15 mouse cellular contexts compared by ENCODE assay signal in the genomic region with DNA sequence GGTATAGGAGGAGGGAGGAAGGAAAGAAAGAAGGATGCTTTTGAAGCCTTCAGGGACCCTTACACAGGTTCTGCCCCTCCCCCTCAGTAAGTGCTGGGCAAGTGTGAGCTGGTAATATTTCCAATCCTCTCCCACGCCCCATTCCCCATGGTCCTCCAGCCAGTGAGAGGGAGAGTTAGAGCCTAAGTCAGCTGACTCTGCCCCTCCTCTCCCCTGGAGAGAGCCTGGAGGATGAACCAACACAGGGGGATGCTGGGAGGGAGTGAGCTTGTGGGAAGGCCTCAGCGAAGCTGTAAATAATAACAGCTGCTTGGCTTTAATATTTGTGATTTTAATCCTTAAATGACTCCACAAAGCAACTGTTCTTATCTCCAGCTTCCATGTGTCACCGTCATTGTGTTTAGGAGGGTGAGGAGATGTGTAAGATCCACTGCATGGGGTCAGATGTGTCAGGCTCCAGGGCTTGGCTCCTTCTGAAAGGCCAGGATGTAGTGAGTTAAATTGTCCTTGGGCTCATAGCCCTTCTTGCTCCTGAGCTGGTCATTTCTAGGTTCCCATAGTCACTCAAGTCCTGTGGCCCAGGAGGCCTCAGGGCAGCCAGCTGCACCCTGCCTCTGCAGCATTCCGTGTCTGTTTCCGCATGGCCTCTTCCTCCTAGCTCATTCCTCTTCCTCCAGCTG.
DNase-seq lines count a peak whose midpoint lies in the region; ATAC-seq and TF ChIP-seq lines count a peak whose summit lies in the region.
"Had no signal": no experiment of that assay in that cellular context is flagged by ENCODE, and none has a peak within 500 bp of the region (broad histone marks: within the 10 kb centered on the region; RNA-seq: fewer than 3 reads in every experiment).

No protein-coding gene starts in this region.

- H3K4me1 ChIP-seq in forebrain, embryonic 14.5 days (ENCODE audit: control insufficient read depth, insufficient read depth, low read length) = peaks cover 6% of the 10 kb centered on the region
- peaks cover 34% of the 10 kb centered on the region for H3K4me1 ChIP-seq in forebrain, embryonic 13.5 days
- H3K4me1 ChIP-seq in midbrain, embryonic 11.5 days (ENCODE audit: control insufficient read depth, insufficient read depth, low read length) = peaks cover 20% of the 10 kb centered on the region
- peaks cover 25% of the 10 kb centered on the region for H3K4me1 ChIP-seq in midbrain, embryonic 15.5 days
- peaks cover 42% of the 10 kb centered on the region for H3K4me1 ChIP-seq in hindbrain, embryonic 13.5 days (replicated peaks)

- no peak overlapping the region for H3ac ChIP-seq in myocyte (ENCODE audit: control insufficient read depth, insufficient read length)

- H3K9me3 ChIP-seq in forebrain, embryonic 14.5 days (replicated peaks; ENCODE audit: control insufficient read depth, low read length) = no peaks in the 10 kb centered on the region
- H3K9me3 ChIP-seq in forebrain, embryonic 13.5 days (replicated peaks) = no peaks in the 10 kb centered on the region
- H3K9me3 ChIP-seq in midbrain, embryonic 11.5 days (ENCODE audit: control insufficient read depth, low read length) = no peaks in the 10 kb centered on the region
- no peaks in the 10 kb centered on the region for H3K9me3 ChIP-seq in midbrain, embryonic 15.5 days
- no peaks in the 10 kb centered on the region for H3K9me3 ChIP-seq in hindbrain, embryonic 13.5 days
- H3K9me3 ChIP-seq: G1E had no signal

- no peak for ATAC-seq in forebrain, embryonic 14.5 days
- no peak for ATAC-seq in forebrain, embryonic 13.5 days
- peak; percentile 33; the same call in 1 of the 2 replicates for ATAC-seq in midbrain, embryonic 11.5 days (ENCODE audit: low FRiP score)
- ATAC-seq in midbrain, embryonic 15.5 days (replicated peaks) = no peak
- 0 out of 2 replicates have a peak, but pooled peaks have one; percentile 50 for ATAC-seq in hindbrain, embryonic 13.5 days (ENCODE audit: low FRiP score)

- H3K27ac ChIP-seq in forebrain, embryonic 14.5 days (ENCODE audit: low read depth, low read length) = no peak overlapping the region
- H3K27ac ChIP-seq in forebrain, embryonic 13.5 days = no peak overlapping the region
- no peak overlapping the region for H3K27ac ChIP-seq in midbrain, embryonic 11.5 days (ENCODE audit: low read depth, low read length)
- no peak overlapping the region for H3K27ac ChIP-seq in midbrain, embryonic 15.5 days
- no peak overlapping the region for H3K27ac ChIP-seq in hindbrain, embryonic 13.5 days

- no peak overlapping the region for H3K9ac ChIP-seq in forebrain, embryonic 14.5 days (ENCODE audit: low read length)
- H3K9ac ChIP-seq in forebrain, embryonic 13.5 days = no peak overlapping the region
- H3K9ac ChIP-seq in midbrain, embryonic 11.5 days (ENCODE audit: low read length) = no peak overlapping the region
- no peak overlapping the region for H3K9ac ChIP-seq in midbrain, embryonic 15.5 days
- H3K9ac ChIP-seq in hindbrain, embryonic 13.5 days = no peak overlapping the region

- 0 out of 2 replicates have a peak, but pooled peaks cover 4% of the 10 kb centered on the region for H3K27me3 ChIP-seq in forebrain, embryonic 14.5 days (replicated peaks; ENCODE audit: control insufficient read depth, insufficient read depth, low read length)
- H3K27me3 ChIP-seq in forebrain, embryonic 13.5 days = peaks cover 46% of the 10 kb centered on the region
- no peaks in the 10 kb centered on the region for H3K27me3 ChIP-seq in midbrain, embryonic 11.5 days (ENCODE audit: control insufficient read depth, insufficient read depth, low read length)
- H3K27me3 ChIP-seq in midbrain, embryonic 15.5 days (replicated peaks) = no peaks in the 10 kb centered on the region
- peaks cover 58% of the 10 kb centered on the region for H3K27me3 ChIP-seq in hindbrain, embryonic 13.5 days
- no peaks in the 10 kb centered on the region for H3K27me3 ChIP-seq in myocyte (ENCODE audit: control insufficient read depth, insufficient read depth, insufficient read length)

- no peak overlapping the region for H3K4me2 ChIP-seq in forebrain, embryonic 14.5 days (ENCODE audit: low read length)
- H3K4me2 ChIP-seq in forebrain, embryonic 13.5 days = no peak overlapping the region
- H3K4me2 ChIP-seq in midbrain, embryonic 11.5 days = no peak overlapping the region
- no peak overlapping the region for H3K4me2 ChIP-seq in midbrain, embryonic 15.5 days
- H3K4me2 ChIP-seq in hindbrain, embryonic 13.5 days = no peak overlapping the region
- peak overlapping the region; percentile 16 for H3K4me2 ChIP-seq in myocyte (ENCODE audit: low read depth)
- H3K4me2 ChIP-seq: liver, embryonic 11.5 days had no signal

- TF ChIP-seq POLR2A in myocyte (IDR thresholded peaks at IDR 0.05; ENCODE audit: insufficient read length, low read depth) = no peak

- H3K4me3 ChIP-seq in forebrain, embryonic 14.5 days (ENCODE audit: low read depth, low read length) = no peak overlapping the region
- H3K4me3 ChIP-seq in forebrain, embryonic 13.5 days = no peak overlapping the region
- no peak overlapping the region for H3K4me3 ChIP-seq in midbrain, embryonic 11.5 days (ENCODE audit: low read depth, low read length)
- no peak overlapping the region for H3K4me3 ChIP-seq in midbrain, embryonic 15.5 days
- H3K4me3 ChIP-seq in hindbrain, embryonic 13.5 days = no peak overlapping the region
- no peak overlapping the region for H3K4me3 ChIP-seq in myocyte
- H3K4me3 ChIP-seq: erythroblast, embryonic 14.5 days had no signal

- no peaks in the 10 kb centered on the region for H3K36me3 ChIP-seq in forebrain, embryonic 14.5 days (ENCODE audit: control insufficient read depth, insufficient read depth, low read length)
- no peaks in the 10 kb centered on the region for H3K36me3 ChIP-seq in forebrain, embryonic 13.5 days (ENCODE audit: poor library complexity, severe bottlenecking)
- no peaks in the 10 kb centered on the region for H3K36me3 ChIP-seq in midbrain, embryonic 11.5 days (ENCODE audit: control insufficient read depth, insufficient read depth, low read length)
- no peaks in the 10 kb centered on the region for H3K36me3 ChIP-seq in midbrain, embryonic 15.5 days (replicated peaks)
- no peaks in the 10 kb centered on the region for H3K36me3 ChIP-seq in hindbrain, embryonic 13.5 days
- H3K36me3 ChIP-seq in myocyte (ENCODE audit: control insufficient read depth, insufficient read depth) = no peaks in the 10 kb centered on the region
- H3K36me3 ChIP-seq: G1E had no signal

- H3K79me2 ChIP-seq in myocyte (ENCODE audit: control insufficient read depth, insufficient read depth) = no peaks in the 10 kb centered on the region

- 49% methylated on average over 5 of the region's 5 CpGs for WGBS in forebrain, embryonic 14.5 days
- 52% methylated on average over 5 of the region's 5 CpGs for WGBS in forebrain, embryonic 13.5 days
- 46% methylated on average over 5 of the region's 5 CpGs for WGBS in midbrain, embryonic 11.5 days
- whole genome bisulfite sequencing in midbrain, embryonic 15.5 days = 55% methylated on average over 5 of the region's 5 CpGs
- WGBS in hindbrain, embryonic 13.5 days = 55% methylated on average over 5 of the region's 5 CpGs

- peak; percentile 25 for DNase-seq in forebrain, embryonic 14.5 days (ENCODE audit: low spot score)
- DNase-seq in midbrain, embryonic 11.5 days (ENCODE audit: low spot score, missing footprints) = no peak
- DNase-seq in lung, adult 18-20 months = no peak
- no peak for DNase-seq in layer of hippocampus, adult 9-10 months (ENCODE audit: low spot score)
- DNase-seq: cerebellum, postnatal 25 days; heart, postnatal 10 days; lung, postnatal 14 days; thymus, postnatal 14 days had no signal

TF ChIP-seq in myocyte, 11 proteins besides CTCF, POLR2A, EP300 and RAD21:
- TF ChIP-seq TCF12 (IDR thresholded peaks at IDR 0.05; ENCODE audit: insufficient read depth, poor library complexity, severe bottlenecking) = peak; percentile 71
- no peak for TF ChIP-seq POLR2AphosphoS2 (IDR thresholded peaks at IDR 0.05; ENCODE audit: insufficient read length, low read depth)
- peak in 2 of 3 experiments; percentile 16 to 35 for TF ChIP-seq MYOD1 (IDR thresholded peaks at IDR 0.05; ENCODE audit: control insufficient read depth in 1 of 3, insufficient read length in 2 of 3, low read depth in 2 of 3)
- no peak for TF ChIP-seq E2F4 (IDR thresholded peaks at IDR 0.05; ENCODE audit: insufficient read depth)
- TF ChIP-seq TCF3 (IDR thresholded peaks at IDR 0.05; ENCODE audit: insufficient read length, low read depth) = no peak
- TF ChIP-seq MYOG (IDR thresholded peaks at IDR 0.05; ENCODE audit: control insufficient read depth in 1 of 3, insufficient read depth in 1 of 3, insufficient read length in 2 of 3, low read depth in 2 of 3) = peak in 2 of 3 experiments; percentile 68 to 89
- TF ChIP-seq MAX (IDR thresholded peaks at IDR 0.05; ENCODE audit: low read depth) = no peak
- TF ChIP-seq CEBPB (IDR thresholded peaks at IDR 0.05; ENCODE audit: insufficient read depth, poor library complexity, severe bottlenecking) = no peak
- TF ChIP-seq USF1 (IDR thresholded peaks at IDR 0.05; ENCODE audit: low read depth) = peak; percentile 61
- no peak for TF ChIP-seq SRF (IDR thresholded peaks at IDR 0.05; ENCODE audit: control insufficient read depth, insufficient read length, low read depth)
- no peak for TF ChIP-seq REST (IDR thresholded peaks at IDR 0.05; ENCODE audit: insufficient read depth, insufficient read length)

Comparison
In these comparisons a context has a peak if more than half of its experiments do, and no peak if none do; other contexts are left out.
1. ATAC-seq: peak in midbrain, embryonic 11.5 days (single experiment) and hindbrain, embryonic 13.5 days (single experiment); none in forebrain, embryonic 14.5 days (single experiment), forebrain, embryonic 13.5 days (single experiment) and midbrain, embryonic 15.5 days (single experiment).